Mouse (Mus musculus) mesoderm, embryonic 11.5 days (tissue): ENCODE data around the gene Sval3.

ENCODE experiments used
- DNase-seq: peaks from one replicate; pipeline ENCODE4 v3.0.0-alpha.2; 2012; ENCODE audit warnings: low read depth, low spot score

The Sval3 gene

DNA sequence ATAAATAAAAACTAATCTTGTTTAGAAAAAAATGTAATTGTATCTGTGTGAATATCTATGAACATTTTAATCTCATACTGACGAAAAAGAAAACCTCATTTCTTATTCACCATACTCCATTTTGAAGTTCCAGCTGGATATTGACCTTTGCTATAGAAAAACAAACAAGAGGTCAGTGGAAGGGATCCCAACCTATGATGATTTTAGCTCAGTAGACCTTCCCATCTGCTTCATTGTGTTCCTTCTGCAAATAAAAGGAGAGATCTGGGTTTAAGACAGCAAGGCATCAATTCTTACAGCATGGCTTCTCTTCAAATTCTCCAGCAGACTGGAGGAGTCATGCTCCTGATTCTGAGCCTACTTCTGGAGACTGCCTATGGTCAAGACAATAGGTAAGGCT, at the start of gene Sval3:
Gene Sval3, plus strand, starts transcription at position 301 of the 400 bp plus-strand sequence.
- DNase-seq: no peak

DNA sequence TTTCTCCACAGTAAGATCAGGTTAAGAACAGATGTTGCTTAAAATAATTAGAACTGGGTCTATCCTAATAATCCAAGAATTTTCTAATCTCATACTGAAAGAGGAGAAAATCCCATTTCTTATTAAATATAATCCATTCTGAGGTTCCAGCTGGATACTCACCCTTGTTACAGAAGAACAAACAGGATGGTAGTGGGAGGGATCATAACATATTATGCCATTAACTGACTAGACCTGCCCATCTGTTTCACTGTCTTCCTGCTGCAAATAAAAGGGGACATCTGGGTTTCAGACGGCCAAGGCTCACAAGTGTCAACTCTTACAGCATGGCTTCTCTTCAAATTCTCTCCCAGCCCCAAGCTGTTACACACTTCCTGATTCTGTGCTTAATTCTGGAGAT, 16.6 kb upstream of the Sval3 start, which contains the start of gene Sval1:
Gene Sval1, plus strand, starts transcription at position 301 of the 400 bp plus-strand sequence.
- no peak for DNase-seq
